Mouse (Mus musculus) spleen, adult 2 months (tissue): ENCODE measurements around the gene Cox10. TPM values are rescaled to one million over a fixed set of nuclear protein-coding genes. Genes with fewer than 3 reads are reported as not detected.

Source experiments
- DNase-seq, 2 experiments: peaks; one replicate each; pipeline versions ENCODE4 v3.0.0 to v3.0.0-alpha.2; 2012 to 2021; ENCODE audit warnings: low spot score in 2 of 2, low read depth in 1 of 2
- H3K27ac ChIP-seq: fragments of 200-500 bp; 2 replicates; pipeline ENCODE4 v1.5.1; 2012; ENCODE audit warnings: low read length, inconsistent platforms; ENCODE audit not compliant: insufficient read depth
- H3K27me3 ChIP-seq: fragments of 200-500 bp; 2 replicates; pipeline ENCODE4 v1.6.1; 2012; ENCODE audit warnings: mild to moderate bottlenecking, moderate library complexity, low read length, inconsistent platforms; ENCODE audit not compliant: control insufficient read depth, insufficient read depth
- H3K36me3 ChIP-seq: fragments of 200-500 bp; 2 replicates; pipeline ENCODE4 v1.6.1; 2012; ENCODE audit warnings: mild to moderate bottlenecking, low read length, inconsistent platforms; ENCODE audit not compliant: control insufficient read depth, insufficient read depth
- H3K4me1 ChIP-seq: fragments of 200-500 bp; 2 replicates; pipeline ENCODE4 v1.6.1; 2011; ENCODE audit warnings: inconsistent platforms; ENCODE audit not compliant: control insufficient read depth, insufficient read depth, insufficient read length
- H3K4me3 ChIP-seq: fragments of 200-500 bp; 2 replicates; pipeline ENCODE4 v1.5.1; 2011; ENCODE audit warnings: mild to moderate bottlenecking, inconsistent platforms; ENCODE audit not compliant: insufficient read depth, insufficient read length; ENCODE audit errors: extremely low read depth
- CTCF ChIP-seq: fragments of 200-500 bp; IDR thresholded peaks from 2 replicates; pipeline ENCODE4 v1.5.1; 2011; ENCODE audit warnings: mild to moderate bottlenecking, inconsistent platforms; ENCODE audit not compliant: insufficient read depth, insufficient read length, insufficient replicate concordance; ENCODE audit errors: extremely low read depth
- POLR2A ChIP-seq: fragments of 200-500 bp; IDR thresholded peaks from 2 replicates; pipeline ENCODE4 v1.6.1; 2011; ENCODE audit warnings: low read depth, low read length, inconsistent platforms
- WGBS: fragments of 180-500 bp; shearing (Covaris S2); methylation state at CpG from one replicate; pipeline ENCODE4 v1.1.7; 2018; 5-methylcytosine and 5-hydroxymethylcytosine counted together
- polyA plus RNA-seq: library from polyadenylated mRNA; depleted of rRNA; stranded (reverse); fragments of >200 nt; gene quantifications from 2 replicates; pipeline ENCODE4 v1.2.3, GENCODE M21; 2012

Cox10 gene
- polyA plus RNA-seq, 1 experiment, result 7.8 TPM

DNA sequence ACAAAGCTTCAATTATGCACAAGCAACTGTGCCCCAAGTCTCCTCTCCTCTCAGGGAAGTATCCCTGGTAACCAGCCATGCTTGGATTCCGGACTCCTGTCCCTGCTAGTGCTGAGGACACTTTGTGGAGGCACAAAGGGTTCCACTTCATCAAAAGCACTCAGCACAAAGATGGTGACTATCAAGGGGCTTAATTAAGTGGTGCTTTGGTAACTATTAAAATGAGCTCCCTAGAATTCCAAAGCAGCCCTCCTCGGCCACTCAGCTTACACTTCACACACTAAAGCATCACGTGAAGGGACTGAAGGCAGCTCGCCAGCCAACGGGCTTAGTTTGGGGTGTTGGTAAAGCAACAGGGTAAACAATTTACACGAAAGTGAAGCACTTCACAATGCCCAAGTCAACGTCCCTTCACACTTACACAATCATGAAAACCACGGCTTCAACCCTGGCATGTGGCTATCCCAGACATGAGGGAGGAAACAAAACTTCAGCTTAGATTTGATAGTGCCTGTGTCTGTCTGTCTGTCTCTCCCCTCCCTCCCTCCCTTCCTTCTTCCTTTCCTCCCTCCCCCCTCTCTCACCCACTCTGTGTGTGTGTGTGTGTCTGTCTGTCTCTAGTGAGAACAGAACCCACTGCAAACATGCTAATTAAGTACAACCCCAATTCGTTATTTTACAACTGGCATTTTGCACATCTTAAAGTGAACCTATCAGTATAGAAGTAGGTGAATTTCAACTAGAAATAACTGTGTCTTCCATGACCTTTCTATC lies 27.9 kb downstream of the Cox10 start:
- peaks cover 6% of the 10 kb centered on the region; the same call in 1 of the 2 replicates for H3K4me1 ChIP-seq
- TF ChIP-seq POLR2A (no peak), CTCF (no peak)
- peak overlapping the region; percentile 16; the same call in 1 of the 2 replicates for H3K27ac ChIP-seq
- H3K4me3 ChIP-seq, result no peak overlapping the region
- H3K27me3 ChIP-seq, result no peaks in the 10 kb centered on the region
- 65% methylated on average over 9 of the region's 9 CpGs for WGBS
- H3K36me3 ChIP-seq, result peaks cover 2% of the 10 kb centered on the region; the same call in 1 of the 2 replicates
- no peak for DNase-seq

DNA sequence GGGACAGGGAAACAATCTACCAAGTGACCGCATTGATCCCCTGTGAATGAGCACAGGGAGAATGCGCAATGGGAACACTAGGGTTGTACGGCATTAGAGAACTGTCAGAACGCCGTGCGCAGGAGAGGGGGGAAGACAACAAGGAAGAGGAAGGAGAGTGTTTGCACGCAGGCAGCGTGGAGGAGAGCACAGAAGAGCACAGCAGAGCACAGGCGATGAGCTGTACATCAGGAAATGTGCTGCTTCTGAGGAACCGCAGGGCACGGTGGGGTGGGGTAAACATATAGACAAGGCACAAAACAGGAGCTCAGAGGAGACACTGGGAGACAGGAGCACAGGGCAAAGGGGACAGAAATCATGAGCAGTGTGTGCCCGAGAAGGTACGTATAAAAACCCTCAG lies 31.8 kb downstream of the Cox10 start:
- TF ChIP-seq POLR2A (no peak), CTCF (no peak)
- DNase-seq, result peak in 1 of 2 experiments; percentile 7
- Histone ChIP-seq H3K4me1 (peaks cover 6% of the 10 kb centered on the region; the same call in 1 of the 2 replicates), H3K27ac (peak overlapping the region; percentile 63), H3K27me3 (no peaks in the 10 kb centered on the region), H3K4me3 (no peak overlapping the region; the same call in 1 of the 2 replicates), H3K36me3 (no peaks in the 10 kb centered on the region; the same call in 1 of the 2 replicates)
- 68% methylated on average over 13 of the region's 13 CpGs for WGBS

DNA sequence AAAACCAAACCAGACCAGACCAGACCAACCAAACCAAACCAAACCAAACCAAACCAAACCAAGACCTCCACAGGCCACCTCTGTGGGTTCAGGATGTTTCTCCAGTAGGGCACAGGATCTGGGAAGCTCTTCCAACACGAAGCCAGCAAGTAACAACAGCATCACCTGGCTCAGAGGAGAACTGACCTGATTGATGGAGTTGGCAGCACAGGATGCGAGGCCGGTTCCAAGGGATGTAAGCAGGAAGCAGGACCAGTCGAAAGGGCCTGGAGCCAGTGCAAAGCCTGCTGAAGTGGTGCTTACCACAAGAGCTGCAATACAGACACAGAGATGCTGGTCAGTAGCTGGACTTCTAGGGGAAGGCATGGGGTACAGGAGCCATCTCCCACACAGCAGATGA lies 34.2 kb downstream of the Cox10 start:
- no peaks in the 10 kb centered on the region for H3K27me3 ChIP-seq
- DNase-seq, result no peak
- 89% methylated on average over 4 of the region's 4 CpGs for WGBS
- H3K27ac ChIP-seq, result no peak overlapping the region
- H3K4me1 ChIP-seq, result no peaks in the 10 kb centered on the region; the same call in 1 of the 2 replicates
- peaks cover 2% of the 10 kb centered on the region; the same call in 1 of the 2 replicates for H3K36me3 ChIP-seq
- TF ChIP-seq CTCF, result no peak
- TF ChIP-seq POLR2A, result no peak
- H3K4me3 ChIP-seq, result no peak overlapping the region

DNA sequence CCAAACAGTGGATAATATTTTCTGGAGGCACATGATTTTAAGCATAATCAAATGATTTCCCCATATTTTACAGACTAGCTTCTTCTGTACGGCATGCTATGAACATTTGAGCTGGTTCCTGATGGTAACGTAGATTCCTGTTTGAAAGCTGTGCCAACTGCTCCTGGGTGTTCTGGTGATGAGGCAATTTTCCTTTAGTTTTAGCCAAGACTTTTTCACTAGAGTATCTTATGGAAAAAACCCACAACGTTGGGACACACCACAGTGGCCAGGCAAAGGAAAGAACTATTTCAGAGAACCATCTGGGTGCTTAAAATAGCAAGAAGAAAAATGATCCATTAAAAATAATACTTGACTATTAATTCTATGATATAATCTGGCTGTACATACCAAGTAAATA lies 35.2 kb downstream of the Cox10 start:
- H3K36me3 ChIP-seq, result peaks cover 2% of the 10 kb centered on the region; the same call in 1 of the 2 replicates
- H3K4me1 ChIP-seq, result no peaks in the 10 kb centered on the region; the same call in 1 of the 2 replicates
- H3K4me3 ChIP-seq, result no peak overlapping the region
- H3K27ac ChIP-seq, result no peak overlapping the region
- WGBS, result 92% methylated on average over 3 of the region's 3 CpGs
- H3K27me3 ChIP-seq, result no peaks in the 10 kb centered on the region
- DNase-seq, result no peak
- no peak for TF ChIP-seq CTCF
- TF ChIP-seq POLR2A, result no peak

DNA sequence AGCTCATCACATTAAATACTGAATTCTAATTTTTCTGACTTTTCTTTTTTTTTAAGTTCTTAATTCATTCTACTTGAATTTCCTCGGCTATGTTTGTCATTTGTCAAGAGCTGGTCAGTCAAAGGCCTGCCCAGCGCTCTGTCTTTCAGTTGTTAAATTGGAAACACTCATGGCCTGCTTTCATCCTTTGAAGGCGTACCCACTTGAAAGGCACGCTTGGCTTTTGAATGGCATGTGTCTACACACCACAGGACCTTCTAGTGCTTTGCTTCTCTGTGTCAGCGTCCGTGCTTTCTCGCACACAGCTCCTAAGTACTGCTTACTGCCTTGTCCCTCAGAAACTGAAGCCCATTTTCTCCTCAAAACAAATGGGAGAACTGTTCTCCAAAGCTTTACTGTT lies 38.0 kb downstream of the Cox10 start:
- Histone ChIP-seq H3K36me3 (peaks cover 2% of the 10 kb centered on the region; the same call in 1 of the 2 replicates), H3K27ac (no peak overlapping the region), H3K4me1 (peaks cover 3% of the 10 kb centered on the region; the same call in 1 of the 2 replicates), H3K4me3 (no peak overlapping the region), H3K27me3 (no peaks in the 10 kb centered on the region)
- WGBS, result 78% methylated on average over 7 of the region's 7 CpGs
- no peak for DNase-seq
- TF ChIP-seq POLR2A, result no peak
- TF ChIP-seq CTCF, result no peak

DNA sequence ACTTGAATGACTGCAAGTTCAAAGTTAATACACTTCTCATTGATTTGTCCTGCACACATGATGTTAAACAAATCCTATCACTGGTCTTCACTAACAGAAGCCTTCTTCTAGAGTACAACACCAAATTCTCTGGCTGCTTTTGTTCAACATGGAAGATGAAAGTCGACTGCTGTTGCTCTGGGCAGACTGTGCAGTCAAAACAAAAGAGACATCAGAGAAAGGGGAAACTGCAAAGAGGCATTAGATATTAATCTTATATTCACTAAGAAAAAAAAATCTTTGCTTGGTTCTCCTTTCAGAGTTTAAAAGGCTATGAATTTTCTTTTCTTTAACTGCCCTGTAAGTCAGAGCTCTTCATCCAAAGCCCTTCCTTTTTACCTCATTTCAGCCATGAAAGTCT lies 39.7 kb downstream of the Cox10 start:
- H3K4me3 ChIP-seq, result no peak overlapping the region
- H3K27ac ChIP-seq, result no peak overlapping the region
- no peak for TF ChIP-seq POLR2A
- no peak for TF ChIP-seq CTCF
- no peaks in the 10 kb centered on the region for H3K27me3 ChIP-seq
- DNase-seq, result no peak
- peaks cover 6% of the 10 kb centered on the region; the same call in 1 of the 2 replicates for H3K4me1 ChIP-seq
- H3K36me3 ChIP-seq, result peaks cover 2% of the 10 kb centered on the region; the same call in 1 of the 2 replicates
- 14% methylated on average over 1 of the region's 1 CpGs for WGBS
